Mouse (Mus musculus) myocyte (in vitro differentiated cells): ENCODE measurements around the gene Syf2.

ENCODE experiments used
- CEBPB ChIP-seq: IDR thresholded peaks from 2 replicates; pipeline ENCODE4 v1.6.1; 2011; ENCODE audit warnings: mild to moderate bottlenecking, moderate library complexity; ENCODE audit not compliant: poor library complexity, insufficient read depth, severe bottlenecking
- E2F4 ChIP-seq: IDR thresholded peaks from one replicate; pipeline ENCODE4 v1.6.1; 2011; ENCODE audit warnings: mild to moderate bottlenecking, control low read depth, moderate library complexity; ENCODE audit not compliant: insufficient read depth
- MAX ChIP-seq: IDR thresholded peaks from one replicate; pipeline ENCODE4 v1.6.1; 2011; ENCODE audit warnings: low read depth, mild to moderate bottlenecking, control low read depth
- MYOD1 ChIP-seq, 3 experiments: IDR thresholded peaks; one replicate each; pipeline ENCODE4 v1.6.1; 2011; ENCODE audit warnings: control low read depth in 2 of 3, low read depth in 2 of 3, mild to moderate bottlenecking in 2 of 3, moderate library complexity in 1 of 3; ENCODE audit not compliant: insufficient read length in 2 of 3, control insufficient read depth in 1 of 3
- MYOG ChIP-seq, 3 experiments: IDR thresholded peaks; one replicate each; pipeline ENCODE4 v1.6.1; 2011; ENCODE audit warnings: control low read depth in 2 of 3, low read depth in 2 of 3, mild to moderate bottlenecking in 2 of 3; ENCODE audit not compliant: insufficient read length in 2 of 3, control insufficient read depth in 1 of 3, insufficient read depth in 1 of 3
- POLR2A ChIP-seq: IDR thresholded peaks from one replicate; pipeline ENCODE4 v1.6.1; 2011; ENCODE audit warnings: low read depth, mild to moderate bottlenecking, control low read depth, moderate library complexity; ENCODE audit not compliant: insufficient read length
- POLR2AphosphoS2 ChIP-seq: IDR thresholded peaks from one replicate; pipeline ENCODE4 v1.6.1; 2011; ENCODE audit warnings: low read depth, control low read depth; ENCODE audit not compliant: insufficient read length
- SRF ChIP-seq: IDR thresholded peaks from one replicate; pipeline ENCODE4 v1.6.1; 2011; ENCODE audit warnings: low read depth; ENCODE audit not compliant: control insufficient read depth, insufficient read length
- TCF12 ChIP-seq: IDR thresholded peaks from one replicate; pipeline ENCODE4 v1.6.1; 2011; ENCODE audit warnings: mild to moderate bottlenecking, control low read depth; ENCODE audit not compliant: poor library complexity, insufficient read depth, severe bottlenecking
- USF1 ChIP-seq: IDR thresholded peaks from one replicate; pipeline ENCODE4 v1.6.1; 2011; ENCODE audit warnings: low read depth, mild to moderate bottlenecking, control low read depth, moderate library complexity

DNA sequence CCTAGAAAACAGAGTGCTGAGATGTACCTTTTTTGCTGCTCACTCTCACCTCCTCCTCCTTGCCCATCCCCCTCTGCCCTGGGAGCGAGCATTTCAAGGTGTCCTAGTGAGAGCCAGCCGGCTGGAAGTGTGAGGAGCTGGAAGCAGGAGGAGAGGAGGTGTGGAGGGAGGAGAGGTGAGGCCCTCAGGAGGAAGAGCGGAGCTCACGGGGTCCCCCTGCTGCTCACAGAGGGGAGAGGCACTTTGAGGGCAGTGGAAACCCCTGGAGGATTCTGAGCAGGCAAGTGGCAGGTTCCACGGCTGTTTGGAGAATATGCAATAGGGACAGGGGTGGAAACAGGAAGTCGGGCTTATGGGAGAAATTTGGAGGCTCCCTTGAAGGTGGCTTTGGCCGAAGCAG is 47.4 kb upstream of the Syf2 start:
- TF ChIP-seq CEBPB (no peak), POLR2A (no peak), TCF12 (no peak), MYOG (IDR thresholded peaks at IDR 0.05; ENCODE audit: control insufficient read depth in 1 of 3, insufficient read depth in 1 of 3, insufficient read length in 2 of 3, low read depth in 2 of 3) (no peak), SRF (no peak), E2F4 (no peak), MAX (no peak), POLR2AphosphoS2 (no peak), USF1 (no peak), MYOD1 (IDR thresholded peaks at IDR 0.05; ENCODE audit: control insufficient read depth in 1 of 3, insufficient read length in 2 of 3, low read depth in 2 of 3) (no peak)
